Mouse (Mus musculus) kidney, postnatal 10 days (tissue): ENCODE data around the gene Specc1.
"Not testable (repeated sequence)": the region's sequence is repeated elsewhere in the genome, so short reads cannot be mapped to it uniquely, and the experiment has no call there.

ENCODE experiments used
- DNase-seq: peaks from one replicate; pipeline ENCODE4 v3.0.0; 2021; ENCODE audit warnings: mixed read lengths

Gene Specc1

DNA sequence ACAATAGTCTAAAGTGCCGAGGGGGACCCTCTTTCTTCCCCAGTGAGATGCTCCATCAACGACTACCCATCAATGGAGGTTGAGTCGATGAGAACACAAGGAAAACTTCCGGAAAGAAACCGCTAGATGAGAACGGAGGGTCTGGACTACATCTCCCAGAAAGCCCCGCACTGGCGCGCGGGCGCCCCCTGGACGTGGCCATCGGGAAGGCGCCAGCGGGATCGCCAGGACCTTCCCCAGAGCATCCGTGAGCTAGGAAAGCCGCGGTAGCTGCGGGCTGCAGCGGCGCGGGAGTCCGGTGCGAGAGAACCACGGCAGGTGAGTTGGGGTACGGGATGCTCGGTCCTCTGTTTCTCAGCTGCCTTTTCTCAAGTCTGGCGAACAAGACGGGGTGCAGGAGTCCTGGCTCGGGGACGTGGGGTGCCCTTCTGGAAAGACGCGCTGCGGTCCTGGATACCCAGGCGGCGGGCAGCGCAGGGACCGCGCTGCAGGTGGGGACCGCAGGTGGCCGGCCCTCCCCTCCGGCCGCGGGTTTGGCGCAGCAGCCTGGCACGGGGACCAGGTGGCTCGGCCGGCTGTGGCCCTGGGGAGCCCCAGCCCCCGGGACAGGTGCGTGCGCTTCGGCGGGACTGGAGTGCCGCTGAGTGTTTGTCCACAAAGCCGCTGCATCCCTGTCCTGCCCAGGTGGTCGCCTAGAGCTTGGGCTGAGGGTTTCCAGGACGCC lies at the start of gene Specc1:
Specc1 (plus strand) TSS at position 192 of the 724 bp plus-strand sequence.
- DNase-seq, result peak; percentile 95

DNA sequence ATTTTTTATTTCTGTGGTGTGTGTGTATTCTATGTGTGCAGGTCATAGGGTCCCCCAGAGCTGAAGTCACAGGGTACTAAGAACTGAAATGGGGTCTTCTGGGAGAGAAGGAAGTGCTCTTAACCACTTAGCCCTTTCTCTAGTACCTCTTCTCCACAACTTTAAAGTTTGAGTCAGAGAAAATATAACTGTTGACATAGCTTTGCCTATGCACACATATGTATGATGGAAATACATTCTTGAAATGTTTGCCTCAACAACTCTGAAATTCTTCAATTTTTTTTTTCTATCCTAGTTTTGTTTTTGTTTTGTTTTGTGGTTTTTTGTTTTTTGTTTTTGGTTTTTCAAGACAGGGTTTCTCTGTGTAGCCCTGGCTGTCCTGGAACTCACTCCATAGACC lies 48.2 kb upstream of the Specc1 start:
- DNase-seq, result no peak

DNA sequence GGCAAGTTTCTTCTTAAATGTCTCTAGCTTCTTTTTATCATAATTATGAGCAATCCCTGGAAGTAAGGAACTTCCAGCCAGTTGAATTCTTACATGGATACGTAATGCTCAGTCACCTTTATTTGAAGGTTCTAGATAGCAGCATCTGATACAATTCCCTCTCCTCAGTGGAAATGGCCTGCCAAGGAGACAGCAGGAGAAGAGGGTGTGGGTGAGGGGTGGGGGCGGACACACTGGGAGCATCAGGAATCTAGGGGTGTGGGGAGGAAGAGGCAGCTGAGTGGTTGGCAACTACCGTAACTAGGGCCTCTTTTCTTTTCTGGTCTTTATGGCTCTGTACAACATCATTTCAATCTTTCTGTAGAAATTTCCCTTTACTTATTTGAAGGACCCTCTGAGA lies 36.9 kb upstream of the Specc1 start:
- DNase-seq, result no peak

DNA sequence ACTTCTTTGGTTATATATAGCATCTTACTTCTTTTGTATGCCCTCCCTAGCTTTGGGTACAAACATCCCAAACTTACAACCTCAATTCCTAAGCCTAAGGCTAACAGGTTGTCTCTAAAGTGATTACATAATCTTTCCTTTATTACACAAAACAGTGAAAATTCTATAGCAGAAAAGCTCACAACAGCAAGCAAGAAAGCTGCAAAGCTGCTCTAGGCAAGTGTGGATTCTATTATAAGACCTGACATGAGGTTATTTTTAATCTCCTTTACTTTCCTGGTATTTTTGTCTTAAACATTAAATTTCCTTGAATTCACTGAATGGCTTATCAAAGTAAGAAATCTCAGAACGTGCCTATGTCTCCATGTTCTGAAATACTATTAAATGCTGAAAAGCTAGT lies 33.3 kb upstream of the Specc1 start:
- no peak for DNase-seq

DNA sequence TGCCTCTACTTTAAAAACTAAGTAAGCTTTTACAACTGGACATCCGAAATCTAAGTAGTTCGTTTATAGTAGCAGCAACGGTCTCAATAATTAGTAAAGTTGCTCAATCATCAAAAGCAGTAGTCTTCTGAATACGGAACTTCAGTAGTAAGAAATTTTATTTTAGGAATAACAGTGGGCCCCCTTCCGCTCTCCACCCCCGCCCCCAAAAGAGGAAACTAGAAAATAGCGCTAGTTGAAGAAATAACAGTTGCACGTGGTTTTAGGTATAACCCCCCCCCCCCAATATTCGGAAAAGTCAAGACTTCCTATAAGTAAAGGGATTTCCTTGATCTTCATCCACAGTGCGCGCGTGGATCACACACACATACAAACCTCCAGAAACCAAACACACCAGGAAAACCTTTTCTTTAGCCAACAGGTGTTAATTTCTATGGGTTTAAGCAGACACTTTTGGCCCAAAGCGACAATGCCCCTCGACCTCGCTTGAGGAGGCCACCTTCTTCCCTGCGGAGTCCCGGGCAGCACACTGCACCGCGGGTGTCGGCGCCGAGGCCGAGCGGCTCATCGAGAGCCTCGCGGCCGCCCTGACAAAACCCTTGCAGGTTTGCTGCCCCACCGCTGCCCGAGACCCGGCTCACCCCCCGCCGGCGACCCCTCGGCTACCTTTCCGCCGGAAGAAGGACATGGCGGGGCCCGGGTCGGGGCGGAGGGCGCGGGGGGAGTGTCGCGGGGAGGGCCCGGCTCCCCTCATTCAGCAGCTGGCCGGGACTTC lies 27.1 kb upstream of the Specc1 start:
- DNase-seq, result no peak

DNA sequence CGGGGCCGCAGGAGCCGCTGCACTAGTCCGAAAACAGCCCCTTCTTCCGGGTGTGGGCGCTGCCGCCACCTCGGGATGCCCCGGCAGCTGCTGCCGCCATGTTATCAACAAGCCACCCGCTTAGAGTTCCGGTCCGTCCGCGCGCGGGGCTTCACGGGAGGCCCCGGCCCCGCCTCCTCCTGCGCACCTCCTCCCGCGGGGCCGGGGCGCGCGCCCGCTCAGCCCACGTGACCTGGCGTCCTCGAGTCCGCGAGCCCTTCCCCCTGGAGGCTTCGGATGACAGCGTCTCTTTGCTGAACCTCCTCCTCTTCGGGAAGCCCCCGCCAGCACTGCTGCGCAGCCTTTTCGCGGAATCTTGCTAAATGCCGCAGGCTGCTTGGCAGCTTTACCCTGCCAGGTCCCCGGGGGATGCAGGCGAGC lies 26.5 kb upstream of the Specc1 start, which contains the start of gene Akap10:
Akap10 (minus strand) TSS at position 155 of the 420 bp plus-strand sequence.
- peak; percentile 98 for DNase-seq

DNA sequence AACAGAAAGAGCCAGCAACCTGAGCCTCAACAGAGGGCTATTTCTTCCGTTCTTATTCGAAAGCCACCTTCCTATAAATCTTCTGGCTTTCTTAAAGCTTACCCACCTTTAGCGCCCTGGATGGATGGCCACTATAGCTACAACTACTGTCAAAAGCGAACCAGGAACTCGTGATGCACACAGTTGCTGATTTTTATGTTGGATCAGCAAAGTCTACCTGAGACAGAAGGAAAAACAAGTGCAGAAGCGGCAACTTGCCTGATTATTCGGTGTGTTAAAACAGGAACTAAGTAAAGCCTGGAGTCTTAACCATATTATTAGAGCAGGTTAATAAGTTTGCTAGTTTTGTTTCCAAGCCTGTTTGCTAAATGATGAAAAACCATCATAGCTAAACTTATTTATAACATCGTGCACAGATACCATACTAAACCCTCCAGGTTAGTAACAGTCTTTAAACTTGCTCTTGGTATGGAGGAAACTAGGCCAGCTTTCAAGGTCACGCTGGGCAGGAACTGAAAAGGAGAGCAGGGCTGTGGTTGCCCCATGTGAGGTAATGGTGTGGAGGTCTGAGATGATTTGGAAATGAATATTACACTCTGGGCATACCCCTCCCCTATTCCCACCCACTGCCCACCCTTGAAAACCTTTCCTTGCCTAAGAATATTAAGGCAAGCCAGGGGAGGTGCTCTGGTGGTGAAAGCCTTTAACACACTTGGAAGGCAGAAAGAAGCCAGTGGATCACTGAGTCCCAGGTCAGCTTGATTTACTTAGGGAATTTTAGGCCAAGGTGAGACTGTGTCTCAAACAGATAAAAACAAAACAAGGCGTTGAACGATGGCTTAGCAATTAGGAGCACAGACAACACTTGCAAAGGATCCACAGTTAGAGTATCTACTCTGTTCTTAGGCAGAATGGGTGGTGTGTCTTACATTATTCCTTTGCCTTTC lies 25.6 kb upstream of the Specc1 start:
- DNase-seq, result peak; percentile 20

DNA sequence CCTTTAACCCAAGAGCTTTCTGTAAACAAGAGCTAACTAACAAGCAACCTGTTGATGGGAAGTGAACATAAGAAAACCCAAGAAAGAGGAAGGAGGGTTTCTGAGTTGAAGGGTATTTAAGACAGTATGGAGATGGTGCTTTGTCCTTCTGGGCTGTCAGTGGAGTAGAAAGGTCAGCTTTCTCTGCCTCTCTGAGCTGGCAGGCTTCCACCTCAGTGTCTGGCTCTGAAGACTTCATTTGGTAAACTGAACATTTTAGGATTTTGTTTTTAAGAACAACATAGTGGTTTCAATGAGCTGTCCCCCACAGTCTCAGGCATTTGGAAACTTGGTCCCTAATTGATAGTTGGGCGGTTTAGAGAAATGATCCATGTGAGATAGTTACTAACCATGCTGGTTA lies 18.8 kb upstream of the Specc1 start:
- peak; percentile 16 for DNase-seq

DNA sequence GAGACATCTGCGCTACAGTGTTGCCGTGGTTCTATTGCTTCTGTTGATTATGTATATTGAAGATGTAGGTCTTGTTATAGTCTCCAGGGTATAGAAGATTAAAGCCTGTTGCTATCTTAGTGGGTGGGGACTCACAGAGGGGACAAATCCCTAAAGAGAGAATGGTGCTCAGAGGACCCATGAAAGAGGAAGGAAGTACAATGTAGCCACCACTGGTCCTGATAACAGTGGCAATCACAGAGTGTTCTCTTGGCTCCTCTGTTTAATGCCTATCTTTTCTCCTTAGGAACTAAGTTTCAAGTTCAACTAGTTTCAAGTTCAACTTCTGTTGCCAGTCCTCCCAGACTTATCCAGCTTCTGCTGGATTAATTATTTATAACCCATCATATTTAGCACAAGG lies 13.7 kb upstream of the Specc1 start:
- DNase-seq, result no peak

DNA sequence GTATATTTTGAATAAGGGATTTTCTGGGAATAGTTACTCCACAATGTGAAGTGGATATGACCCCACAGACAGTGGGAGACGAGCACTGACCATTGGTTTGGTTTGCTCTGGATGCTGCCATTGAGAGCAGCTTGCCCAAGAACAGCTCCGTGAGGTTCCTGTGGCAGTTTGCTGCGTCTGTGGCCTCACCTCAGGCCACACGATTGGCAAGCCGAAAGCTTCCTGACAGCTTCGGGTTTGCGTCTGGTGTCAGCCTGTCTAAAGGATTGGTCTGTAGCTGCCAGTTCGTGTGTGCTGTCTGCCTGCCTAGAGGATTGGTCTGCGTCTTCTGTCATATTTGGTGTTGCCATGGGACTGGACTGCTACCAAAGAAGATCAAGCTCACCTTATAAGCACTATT lies 12.1 kb upstream of the Specc1 start:
- DNase-seq, result no peak

DNA sequence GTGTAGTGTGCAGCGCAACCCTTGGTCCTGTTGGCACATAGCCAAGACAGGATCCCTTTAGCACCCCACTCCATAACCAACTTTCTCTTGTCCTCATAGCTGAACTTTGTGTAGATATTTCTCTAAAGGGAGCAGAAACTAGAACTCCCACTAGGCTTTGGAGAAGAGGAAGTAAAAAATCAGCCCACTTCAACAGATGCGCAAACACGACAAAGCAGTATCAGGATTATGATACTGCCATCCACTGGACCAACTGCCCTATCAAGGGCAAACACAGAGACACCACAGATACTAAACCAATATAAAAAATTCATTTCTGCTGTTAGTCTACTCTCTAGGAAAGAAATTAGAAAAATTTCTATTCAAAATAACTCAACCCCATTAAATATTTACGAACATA lies 10.0 kb upstream of the Specc1 start:
- no peak for DNase-seq

DNA sequence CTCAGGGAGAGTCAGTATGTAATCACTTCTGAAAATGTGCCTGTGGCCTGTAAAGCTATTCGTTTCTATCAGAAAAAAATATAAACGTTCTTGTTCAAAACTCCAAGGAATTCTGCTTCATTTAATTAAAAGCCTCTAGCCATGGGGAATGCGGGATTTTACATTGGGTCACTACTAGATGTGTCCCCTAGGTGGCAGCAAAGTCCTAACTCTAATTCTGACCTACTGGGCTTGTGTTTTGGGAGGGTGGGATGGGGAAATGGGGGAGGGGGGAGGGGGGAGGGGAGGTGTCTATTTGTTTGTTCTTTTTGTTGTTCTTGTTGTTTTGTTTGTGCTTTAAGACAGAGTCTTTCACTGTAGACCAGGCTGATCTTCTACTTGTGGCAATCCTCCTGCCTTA lies 7.2 kb upstream of the Specc1 start:
- peak; percentile 73 for DNase-seq

DNA sequence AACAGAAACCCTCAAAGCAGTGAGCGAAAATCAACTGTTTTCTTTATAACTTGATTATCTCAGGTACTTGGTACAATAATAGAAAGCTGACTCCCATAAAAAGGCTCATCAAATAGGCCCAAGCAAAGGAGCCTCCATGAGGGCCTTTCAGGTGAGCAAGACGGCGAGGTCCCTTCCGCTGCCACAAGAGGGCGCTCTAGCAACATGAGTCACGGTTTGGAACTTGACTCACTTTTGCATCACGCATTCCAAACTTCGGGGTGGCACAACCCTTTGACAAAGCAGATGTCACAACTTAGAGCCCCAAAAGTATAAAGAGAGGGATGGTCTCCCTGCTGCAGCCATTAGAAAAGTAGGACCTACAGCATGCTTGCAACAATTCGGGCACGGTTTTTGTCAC lies 5.9 kb upstream of the Specc1 start:
- DNase-seq, result peak; percentile 92

DNA sequence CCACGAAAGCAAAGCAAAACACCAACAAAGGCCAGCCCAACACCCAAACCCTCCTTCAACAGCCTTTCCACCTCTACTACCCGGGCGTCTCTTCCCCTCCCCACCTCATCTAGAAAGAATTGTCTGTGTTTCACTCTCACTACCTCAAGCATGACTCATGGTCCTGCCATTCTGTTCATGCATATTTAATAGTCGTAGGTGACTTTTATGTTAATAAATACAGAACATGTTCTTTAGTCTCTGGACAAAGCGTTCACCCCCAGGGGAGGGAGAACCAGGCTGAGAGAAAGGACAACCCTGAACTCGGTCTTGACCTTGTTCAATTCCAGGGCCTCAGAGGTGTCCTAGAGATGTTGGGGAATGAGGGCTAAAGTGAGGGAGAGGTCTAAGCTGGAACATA lies 1.4 kb upstream of the Specc1 start:
- DNase-seq, result peak; percentile 22

DNA sequence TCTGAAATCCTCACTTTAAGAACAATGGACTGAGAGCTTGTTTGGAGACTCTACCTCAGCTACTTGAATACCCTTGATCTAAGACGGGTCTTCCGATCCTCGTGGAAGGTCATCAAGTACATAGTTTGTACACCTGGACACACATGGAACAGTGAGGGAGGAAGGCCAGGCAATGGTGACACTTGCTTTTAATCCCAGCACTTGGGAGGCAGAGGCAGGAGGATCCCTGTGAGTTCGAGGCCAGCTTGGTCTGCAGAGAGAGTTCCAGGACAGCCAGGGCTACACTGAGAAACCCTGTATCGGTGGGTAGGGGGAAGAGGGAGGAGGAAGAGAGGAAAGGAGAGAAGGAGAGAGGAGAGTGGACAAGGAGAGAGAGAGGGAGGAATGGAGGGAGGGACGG lies 612 bp upstream of the Specc1 start:
- no peak for DNase-seq

DNA sequence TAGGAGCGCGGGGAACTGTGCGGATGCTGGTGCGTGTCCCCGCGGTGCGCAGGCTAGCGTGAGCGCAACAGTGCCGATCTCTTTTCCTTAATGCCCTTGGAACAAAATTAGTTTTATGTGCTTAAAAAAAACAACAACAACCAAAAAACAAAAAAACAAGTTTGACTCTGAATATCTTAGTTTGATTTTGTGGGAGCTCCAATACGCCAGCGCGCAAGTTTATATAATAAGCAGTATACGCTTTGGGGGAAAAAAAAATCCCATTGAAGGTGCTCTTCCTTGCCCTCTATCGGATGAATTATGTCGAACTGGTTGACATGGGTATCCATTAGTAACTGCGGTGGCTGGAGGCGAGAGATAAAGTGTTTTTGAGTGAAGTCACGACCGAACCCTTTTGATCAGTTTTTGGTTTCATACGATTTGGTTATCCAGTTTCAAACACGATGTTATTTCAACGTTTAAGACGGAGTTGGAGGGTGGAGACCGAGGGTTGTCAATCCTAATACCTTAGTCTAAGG lies 792 bp downstream of the Specc1 start:
- DNase-seq, result no peak

DNA sequence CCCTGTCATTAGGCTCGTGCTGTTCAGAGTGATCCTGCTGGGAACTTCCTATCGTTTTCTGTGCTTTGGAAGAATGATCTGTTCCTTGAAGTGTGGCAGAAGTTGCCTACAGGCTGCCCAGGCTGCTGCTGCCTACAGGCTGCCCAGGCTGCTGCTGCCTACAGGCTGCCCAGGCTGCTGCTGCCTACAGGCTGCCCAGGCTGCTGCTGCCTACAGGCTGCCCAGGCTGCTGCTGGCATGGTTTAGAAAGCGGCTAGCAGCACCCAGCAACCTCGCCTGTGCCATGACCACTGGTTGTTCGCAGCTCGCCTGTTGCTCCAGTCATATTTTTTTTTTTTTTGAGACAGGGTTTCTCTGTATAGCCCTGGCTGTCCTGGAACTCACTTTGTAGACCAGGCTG lies 2.1 kb downstream of the Specc1 start:
- not testable (repeated sequence) for DNase-seq

DNA sequence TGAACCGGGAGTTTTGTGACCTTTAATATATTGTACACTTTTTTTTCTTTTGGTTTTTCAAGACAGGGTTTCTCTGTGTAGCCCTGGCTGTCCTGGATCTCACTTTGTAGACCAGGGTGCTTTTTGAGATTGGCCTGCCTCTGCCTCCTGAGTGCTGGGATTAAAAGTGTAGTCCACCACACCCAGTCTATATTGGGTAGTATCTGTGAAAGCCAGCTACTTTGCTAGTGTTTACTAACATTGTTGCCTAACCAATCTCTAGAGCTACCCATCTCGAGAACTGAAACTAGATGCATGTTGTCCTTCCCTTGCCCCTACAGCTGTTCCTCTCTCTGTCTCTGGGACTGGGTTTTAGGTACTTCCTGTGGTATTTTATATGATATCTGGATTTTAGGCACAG lies 3.5 kb downstream of the Specc1 start:
- no peak for DNase-seq

DNA sequence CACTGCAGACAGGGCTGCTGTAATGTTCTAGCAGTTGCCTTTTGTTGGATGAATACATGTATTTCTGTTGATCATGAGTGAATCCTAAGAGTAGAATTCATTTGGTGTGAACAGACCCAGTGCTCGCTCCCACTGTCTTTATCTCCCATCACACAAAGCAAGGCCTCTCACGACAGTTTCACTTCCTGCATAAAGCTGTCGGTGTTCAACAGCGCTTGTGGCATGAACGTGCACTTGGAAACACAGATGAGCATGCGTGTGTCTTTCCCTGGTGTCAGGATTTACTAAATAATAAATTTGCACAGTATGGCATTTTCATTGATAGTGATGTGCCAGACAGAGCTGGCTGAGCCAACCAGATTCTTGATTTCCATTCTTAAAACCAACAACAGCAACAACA lies 6.1 kb downstream of the Specc1 start:
- no peak for DNase-seq

DNA sequence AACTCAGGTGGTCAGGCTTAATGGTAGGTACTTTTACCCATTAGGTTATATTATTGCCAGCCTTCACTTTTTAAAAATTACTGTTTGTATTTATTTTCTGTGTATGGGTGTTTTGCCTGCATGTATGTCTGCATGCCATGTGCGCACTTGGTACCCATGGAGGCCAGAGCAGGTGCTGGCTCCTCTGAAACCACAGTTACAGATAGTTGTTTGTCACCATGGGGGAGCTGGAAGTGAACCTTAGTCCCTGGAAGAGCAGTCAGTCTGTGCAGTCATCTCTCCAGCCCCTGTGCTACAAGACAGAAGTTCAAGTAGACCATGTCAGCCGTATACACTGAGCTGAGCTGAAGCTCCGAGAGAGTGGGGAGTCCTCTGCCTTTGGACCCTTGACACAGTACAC lies 6.6 kb downstream of the Specc1 start:
- DNase-seq, result no peak

DNA sequence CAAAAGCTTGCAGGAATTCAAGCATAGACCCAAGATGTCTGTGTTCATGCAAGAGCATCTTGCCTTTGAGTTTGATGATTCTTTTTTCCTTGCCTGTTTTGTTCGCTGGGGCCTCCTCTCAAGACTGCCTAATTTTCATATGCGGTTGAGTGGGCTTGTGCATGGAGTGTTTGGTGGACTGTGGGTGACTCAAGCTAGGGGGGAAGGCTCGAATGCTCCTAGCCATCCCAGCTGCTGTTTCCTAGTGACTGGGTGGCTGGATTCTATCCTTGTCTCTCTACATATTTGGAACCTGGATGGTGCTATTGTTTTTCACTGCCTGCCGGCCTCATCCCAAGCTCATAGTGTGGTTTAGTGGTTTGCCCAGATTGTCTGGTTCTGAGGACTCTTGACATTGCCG lies 8.0 kb downstream of the Specc1 start:
- no peak for DNase-seq

DNA sequence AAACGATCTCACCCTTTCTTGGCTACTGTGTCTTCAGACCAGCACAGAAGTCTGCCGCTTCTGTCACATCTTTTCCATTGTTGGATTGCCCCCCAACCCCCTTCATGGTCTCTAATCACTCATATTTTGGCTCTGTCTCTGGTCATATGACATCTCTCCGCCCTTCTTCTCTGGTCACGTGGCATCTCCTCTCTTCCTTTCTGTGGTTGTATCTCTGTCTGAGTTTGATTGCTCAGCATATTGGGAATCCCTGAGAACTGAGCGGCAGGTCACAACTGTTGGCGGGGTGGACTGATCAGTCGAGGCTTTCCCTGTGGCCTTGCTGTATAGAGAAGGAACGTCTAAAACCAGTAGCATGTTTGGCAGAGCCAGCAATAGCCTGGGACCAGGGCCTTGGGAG lies 10.5 kb downstream of the Specc1 start:
- DNase-seq, result no peak

DNA sequence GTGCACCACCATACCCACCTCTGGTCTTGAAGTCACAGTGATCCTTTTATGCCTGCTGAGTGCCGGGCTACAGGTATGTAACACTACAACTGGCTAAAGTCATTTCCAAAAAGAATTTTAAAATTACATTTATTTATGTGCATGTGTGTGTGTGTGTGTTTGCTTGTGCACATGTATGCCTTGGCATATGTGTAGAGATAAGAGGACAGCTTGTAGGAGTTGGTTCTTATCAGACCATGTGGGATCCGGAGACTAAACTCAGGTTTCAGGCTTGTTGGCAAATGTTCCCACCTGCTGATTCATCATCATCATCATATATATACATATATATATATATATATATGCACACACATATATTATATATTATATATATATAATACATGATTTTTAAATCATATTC lies 12.3 kb downstream of the Specc1 start:
- DNase-seq, result no peak
